Mouse (Mus musculus) adrenal gland, adult 2 months (tissue): Measurements from ENCODE around the gene Tmem256. TPM values are rescaled to one million over a fixed set of nuclear protein-coding genes. Genes with fewer than 3 reads are reported as not detected.

ENCODE experiments used
- DNase-seq: peaks from one replicate; pipeline ENCODE4 v3.0.0; 2021
- microRNA-seq, 2 experiments: library from miRNA; unstranded; fragments of <30 nt; microRNA quantifications; one replicate each; pipeline ENCODE4 v1.2.0; 2021
- polyA plus RNA-seq: library from polyadenylated mRNA; depleted of rRNA; stranded (reverse); fragments of >200 nt; gene quantifications from 2 replicates; pipeline ENCODE4 v1.2.3, GENCODE M21; 2012; rRNA removed
- total RNA-seq, 2 experiments: library from RNA; stranded (reverse); gene quantifications; 2 replicates each; pipeline ENCODE4 v1.2.3; 2021

The Tmem256 gene
- total and polyA plus RNA-seq, 3 experiments, result 116 to 173 (median 139) TPM

GRCm38 (mm10) chr11:69883527-69884151, 45.3 kb downstream of the Tmem256 start:
- DNase-seq, result no peak

- DNase-seq, result no peak
Measured at GRCm38 (mm10) chr11:69884240-69884639, 45.9 kb downstream of the Tmem256 start.

- no peak for DNase-seq
Measured at GRCm38 (mm10) chr11:69884663-69885062, 46.3 kb downstream of the Tmem256 start.

GRCm38 (mm10) chr11:69886907-69887635, 48.8 kb downstream of the Tmem256 start:
- no peak for DNase-seq

Small RNA genes within 50 kb of the gene (microRNA-seq; reads per million reads assigned to microRNA genes)
- gene Mir6924, result 0 reads per million in 2 experiments

Other genes with a start within 250 kb of the Tmem256 start
Only the 30 nearest of the 42 such genes appear.
- gene Senp3, start 156.4 kb upstream of the Tmem256 start, total RNA-seq, result 10 to 100 TPM; 65.5 to 75.5 TPM
- 34.3 and 37.5 TPM in 2 replicates for gene Senp3, start 156.4 kb upstream of the Tmem256 start, polyA plus RNA-seq
- 1 to 10 TPM; 1.6 to 2.4 TPM for gene Tnfsf13, start 152.7 kb upstream of the Tmem256 start, total RNA-seq
- gene Tnfsf13, start 152.7 kb upstream of the Tmem256 start, polyA plus RNA-seq, result 2.2 and 2.4 TPM in 2 replicates
- gene Tnfsf12, start 142.7 kb upstream of the Tmem256 start, total RNA-seq, result 10 to 100 TPM; 19.8 to 37.1 TPM
- gene Tnfsf12, start 142.7 kb upstream of the Tmem256 start, polyA plus RNA-seq, result 44.7 and 57.4 TPM in 2 replicates
- gene Tnfsfm13, start 142.4 kb upstream of the Tmem256 start, total RNA-seq, result 1 to 10 TPM; 3.1 to 7.0 TPM
- gene Tnfsfm13, start 142.4 kb upstream of the Tmem256 start, polyA plus RNA-seq, result 12.7 and 18.9 TPM in 2 replicates
- 10 to 100 TPM; 71.4 to 77.9 TPM for gene Polr2a, start 79.9 kb upstream of the Tmem256 start, total RNA-seq
- gene Polr2a, start 79.9 kb upstream of the Tmem256 start, polyA plus RNA-seq, result 20.6 and 38.3 TPM in 2 replicates
- gene Slc35g3, start 76.5 kb upstream of the Tmem256 start, total RNA-seq, result not detected
- not detected in 2 replicates for gene Slc35g3, start 76.5 kb upstream of the Tmem256 start, polyA plus RNA-seq
- gene Zbtb4, start 72.6 kb upstream of the Tmem256 start, total RNA-seq, result 10 to 100 TPM; 47.3 to 74.8 TPM
- 66.0 and 73.6 TPM in 2 replicates for gene Zbtb4, start 72.6 kb upstream of the Tmem256 start, polyA plus RNA-seq
- 1 to 10 TPM; 1.7 to 3.1 TPM for gene Chrnb1, start 42.6 kb upstream of the Tmem256 start, total RNA-seq
- 2.7 and 3.0 TPM in 2 replicates for gene Chrnb1, start 42.6 kb upstream of the Tmem256 start, polyA plus RNA-seq
- 10 to 100 TPM in 1 of 2 experiments, 1 to 10 TPM in 1; 4.6 to 12.8 TPM for gene Fgf11, start 36.7 kb upstream of the Tmem256 start, total RNA-seq
- 6.0 and 13.4 TPM in 2 replicates for gene Fgf11, start 36.7 kb upstream of the Tmem256 start, polyA plus RNA-seq
- 1 to 10 TPM in 1 of 2 experiments, under 1 TPM in 1; 0.23 to 1.1 TPM for gene Tmem102, start 32.9 kb upstream of the Tmem256 start, total RNA-seq
- 0.81 and 0.94 TPM in 2 replicates for gene Tmem102, start 32.9 kb upstream of the Tmem256 start, polyA plus RNA-seq
- gene Gm39566, start 23.2 kb upstream of the Tmem256 start, total RNA-seq, result not detected
- gene Gm39566, start 23.2 kb upstream of the Tmem256 start, polyA plus RNA-seq, result not detected in 2 replicates
- gene Spem2, start 20.0 kb upstream of the Tmem256 start, total RNA-seq, result not detected
- gene Spem2, start 20.0 kb upstream of the Tmem256 start, polyA plus RNA-seq, result 0.09 TPM in 1 of 2 replicates, not detected in the other
- gene Spem1, start 16.3 kb upstream of the Tmem256 start, total RNA-seq, result not detected
- gene Spem1, start 16.3 kb upstream of the Tmem256 start, polyA plus RNA-seq, result not detected in 2 replicates
- gene Nlgn2, start 730 bp upstream of the Tmem256 start, total RNA-seq, result 10 to 100 TPM; 14.6 to 21.8 TPM
- gene Nlgn2, start 730 bp upstream of the Tmem256 start, polyA plus RNA-seq, result 55.0 and 58.6 TPM in 2 replicates
- gene Plscr3, start 7.9 kb downstream of the Tmem256 start, total RNA-seq, result 10 to 100 TPM; 50.8 to 53.5 TPM
- 224 and 230 TPM in 2 replicates for gene Plscr3, start 7.9 kb downstream of the Tmem256 start, polyA plus RNA-seq
- under 1 TPM in 1 of 2 experiments, not detected in 1; 0.38 TPM for gene Tnk1, start 20.2 kb downstream of the Tmem256 start, total RNA-seq
- 0.17 and 0.91 TPM in 2 replicates for gene Tnk1, start 20.2 kb downstream of the Tmem256 start, polyA plus RNA-seq
- gene Tmem95, start 39.5 kb downstream of the Tmem256 start, total RNA-seq, result not detected
- not detected in 2 replicates for gene Tmem95, start 39.5 kb downstream of the Tmem256 start, polyA plus RNA-seq
- gene Kctd11, start 42.9 kb downstream of the Tmem256 start, total RNA-seq, result 1 to 10 TPM; 3.2 to 5.7 TPM
- gene Kctd11, start 42.9 kb downstream of the Tmem256 start, polyA plus RNA-seq, result 4.1 and 4.9 TPM in 2 replicates
- under 1 TPM; 0.46 to 0.69 TPM for gene Acap1, start 57.0 kb downstream of the Tmem256 start, total RNA-seq
- gene Acap1, start 57.0 kb downstream of the Tmem256 start, polyA plus RNA-seq, result 0.71 and 1.0 TPM in 2 replicates
- under 1 TPM; 0.66 to 0.86 TPM for gene 2810408A11Rik, start 62.5 kb downstream of the Tmem256 start, total RNA-seq
- gene 2810408A11Rik, start 62.5 kb downstream of the Tmem256 start, polyA plus RNA-seq, result 0.18 and 0.74 TPM in 2 replicates
- 10 to 100 TPM; 40.6 to 44.2 TPM for gene Neurl4, start 62.6 kb downstream of the Tmem256 start, total RNA-seq
- gene Neurl4, start 62.6 kb downstream of the Tmem256 start, polyA plus RNA-seq, result 38.6 and 47.6 TPM in 2 replicates
- 10 to 100 TPM; 44.7 to 61.8 TPM for gene Gps2, start 75.4 kb downstream of the Tmem256 start, total RNA-seq
- gene Gps2, start 75.4 kb downstream of the Tmem256 start, polyA plus RNA-seq, result 130 and 148 TPM in 2 replicates
- gene Eif5a, start 83.4 kb downstream of the Tmem256 start, total RNA-seq, result 100 to 1,000 TPM; 572 to 622 TPM
- 180 and 225 TPM in 2 replicates for gene Eif5a, start 83.4 kb downstream of the Tmem256 start, polyA plus RNA-seq
- gene Ybx2, start 97.3 kb downstream of the Tmem256 start, total RNA-seq, result 10 to 100 TPM; 12.9 to 20.0 TPM
- 21.8 and 41.4 TPM in 2 replicates for gene Ybx2, start 97.3 kb downstream of the Tmem256 start, polyA plus RNA-seq
- gene Slc2a4, start 109.7 kb downstream of the Tmem256 start, total RNA-seq, result 100 to 1,000 TPM in 1 of 2 experiments, 10 to 100 TPM in 1; 84.2 to 119 TPM
- 138 and 142 TPM in 2 replicates for gene Slc2a4, start 109.7 kb downstream of the Tmem256 start, polyA plus RNA-seq
- gene Cldn7, start 126.3 kb downstream of the Tmem256 start, total RNA-seq, result under 1 TPM in 1 of 2 experiments, not detected in 1; 0.78 TPM
- 0.11 and 0.32 TPM in 2 replicates for gene Cldn7, start 126.3 kb downstream of the Tmem256 start, polyA plus RNA-seq
- gene Ctdnep1, start 142.6 kb downstream of the Tmem256 start, total RNA-seq, result 100 to 1,000 TPM; 130 to 136 TPM
- 106 and 117 TPM in 2 replicates for gene Ctdnep1, start 142.6 kb downstream of the Tmem256 start, polyA plus RNA-seq
- gene Elp5, start 144.0 kb downstream of the Tmem256 start, total RNA-seq, result 10 to 100 TPM; 61.9 to 91.9 TPM
- gene Elp5, start 144.0 kb downstream of the Tmem256 start, polyA plus RNA-seq, result 45.0 and 45.6 TPM in 2 replicates
- gene Gabarap, start 152.6 kb downstream of the Tmem256 start, total RNA-seq, result 100 to 1,000 TPM; 487 to 580 TPM
- gene Gabarap, start 152.6 kb downstream of the Tmem256 start, polyA plus RNA-seq, result 226 and 315 TPM in 2 replicates
- 10 to 100 TPM; 52.2 to 57.6 TPM for gene Phf23, start 157.3 kb downstream of the Tmem256 start, total RNA-seq
- gene Phf23, start 157.3 kb downstream of the Tmem256 start, polyA plus RNA-seq, result 9.7 and 19.0 TPM in 2 replicates